Mouse (Mus musculus): ENCODE data around the gene Irak2. TPM values are rescaled to one million over a fixed set of nuclear protein-coding genes. Genes with fewer than 3 reads are reported as not detected.

Gene Irak2
- polyA plus RNA-seq, 1 experiment, result 10.0 TPM

DNA sequence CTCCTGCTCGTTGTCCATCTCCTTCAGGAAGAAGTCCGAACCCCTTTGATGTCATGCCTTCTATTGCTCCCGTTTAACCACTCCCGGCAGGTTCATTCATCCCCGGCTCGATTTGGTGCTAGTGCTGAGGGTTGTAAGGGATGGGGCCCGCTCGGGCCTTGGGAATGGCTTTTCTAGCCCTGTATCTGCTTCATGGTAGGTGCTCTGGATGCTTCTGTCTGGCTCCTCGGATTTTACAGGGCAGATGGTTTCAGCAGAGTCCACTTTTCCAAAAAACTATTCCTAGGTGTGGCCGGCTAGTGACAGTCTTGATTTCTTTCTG lies 33.1 kb upstream of the Irak2 start:
- TF ChIP-seq POLR2A (IDR thresholded peaks at IDR 0.05; ENCODE audit: borderline replicate concordance, control insufficient read depth, low read depth, low read length), result no peak
- no peak for TF ChIP-seq CTCF (IDR thresholded peaks at IDR 0.05; ENCODE audit: control insufficient read depth, insufficient read depth, low read length)
- 2% methylated on average over 10 of the region's 10 CpGs for WGBS
- H3K4me1 ChIP-seq (ENCODE audit: control insufficient read depth, insufficient read depth, low read length), result peaks cover 1% of the 10 kb centered on the region; the same call in 1 of the 2 replicates
- H3K27ac ChIP-seq (ENCODE audit: control insufficient read depth, insufficient read depth, low read depth, low read length, poor library complexity), result peak overlapping the region; percentile 88
- H3K4me3 ChIP-seq (replicated peaks; ENCODE audit: control insufficient read depth, low read depth, low read length), result peak overlapping the region; percentile 87

DNA sequence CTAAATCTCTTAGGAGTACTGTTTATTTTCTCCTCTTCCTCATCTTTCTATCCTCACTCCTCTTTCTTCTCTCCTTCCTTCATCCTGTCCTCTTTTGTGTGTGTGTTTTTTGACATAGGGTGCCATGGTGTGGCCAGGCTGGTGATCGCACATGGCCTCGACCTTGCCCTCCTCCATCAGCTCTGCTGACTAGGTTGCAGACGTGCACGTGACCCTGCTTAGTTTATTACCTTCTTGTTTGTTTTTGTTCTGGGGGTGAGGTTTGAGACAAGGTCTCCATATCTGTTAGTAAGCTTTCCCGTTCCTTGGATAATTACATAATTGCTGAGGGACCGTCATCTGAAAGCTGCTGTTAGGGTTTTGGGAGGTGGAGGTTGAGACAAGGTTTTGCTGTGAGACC lies 29.4 kb upstream of the Irak2 start:
- peaks cover 1% of the 10 kb centered on the region; the same call in 1 of the 2 replicates for H3K4me1 ChIP-seq (ENCODE audit: control insufficient read depth, insufficient read depth, low read length)
- no peak overlapping the region for H3K27ac ChIP-seq (ENCODE audit: control insufficient read depth, insufficient read depth, low read depth, low read length, poor library complexity)
- WGBS, result 92% methylated on average over 6 of the region's 6 CpGs
- no peak overlapping the region for H3K4me3 ChIP-seq (replicated peaks; ENCODE audit: control insufficient read depth, low read depth, low read length)
- TF ChIP-seq CTCF (IDR thresholded peaks at IDR 0.05; ENCODE audit: control insufficient read depth, insufficient read depth, low read length) (no peak), POLR2A (IDR thresholded peaks at IDR 0.05; ENCODE audit: borderline replicate concordance, control insufficient read depth, low read depth, low read length) (no peak)

DNA sequence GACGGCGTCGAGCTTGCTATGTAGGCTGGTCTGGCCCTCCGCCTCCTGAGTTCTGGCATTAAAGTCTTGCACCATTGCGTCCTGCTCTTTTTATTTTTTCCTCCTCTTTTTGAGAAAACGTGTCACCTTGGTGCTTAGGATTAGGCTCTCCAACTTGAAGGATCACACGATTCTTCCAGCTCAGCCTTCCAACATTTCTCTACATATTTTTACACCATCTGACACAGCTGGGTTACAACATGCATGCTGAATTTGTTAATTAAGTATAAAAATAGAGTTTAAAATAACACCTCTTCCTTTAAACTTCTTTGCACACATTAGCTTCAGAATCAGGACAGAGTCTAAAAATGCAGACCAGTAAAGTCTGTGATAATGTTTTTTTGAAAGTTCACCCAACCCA lies 29.0 kb upstream of the Irak2 start:
- Histone ChIP-seq H3K4me3 (replicated peaks; ENCODE audit: control insufficient read depth, low read depth, low read length) (no peak overlapping the region), H3K27ac (ENCODE audit: control insufficient read depth, insufficient read depth, low read depth, low read length, poor library complexity) (no peak overlapping the region), H3K4me1 (ENCODE audit: control insufficient read depth, insufficient read depth, low read length) (peaks cover 1% of the 10 kb centered on the region; the same call in 1 of the 2 replicates)
- TF ChIP-seq CTCF (IDR thresholded peaks at IDR 0.05; ENCODE audit: control insufficient read depth, insufficient read depth, low read length) (no peak), POLR2A (IDR thresholded peaks at IDR 0.05; ENCODE audit: borderline replicate concordance, control insufficient read depth, low read depth, low read length) (no peak)
- WGBS, result 82% methylated on average over 7 of the region's 7 CpGs

DNA sequence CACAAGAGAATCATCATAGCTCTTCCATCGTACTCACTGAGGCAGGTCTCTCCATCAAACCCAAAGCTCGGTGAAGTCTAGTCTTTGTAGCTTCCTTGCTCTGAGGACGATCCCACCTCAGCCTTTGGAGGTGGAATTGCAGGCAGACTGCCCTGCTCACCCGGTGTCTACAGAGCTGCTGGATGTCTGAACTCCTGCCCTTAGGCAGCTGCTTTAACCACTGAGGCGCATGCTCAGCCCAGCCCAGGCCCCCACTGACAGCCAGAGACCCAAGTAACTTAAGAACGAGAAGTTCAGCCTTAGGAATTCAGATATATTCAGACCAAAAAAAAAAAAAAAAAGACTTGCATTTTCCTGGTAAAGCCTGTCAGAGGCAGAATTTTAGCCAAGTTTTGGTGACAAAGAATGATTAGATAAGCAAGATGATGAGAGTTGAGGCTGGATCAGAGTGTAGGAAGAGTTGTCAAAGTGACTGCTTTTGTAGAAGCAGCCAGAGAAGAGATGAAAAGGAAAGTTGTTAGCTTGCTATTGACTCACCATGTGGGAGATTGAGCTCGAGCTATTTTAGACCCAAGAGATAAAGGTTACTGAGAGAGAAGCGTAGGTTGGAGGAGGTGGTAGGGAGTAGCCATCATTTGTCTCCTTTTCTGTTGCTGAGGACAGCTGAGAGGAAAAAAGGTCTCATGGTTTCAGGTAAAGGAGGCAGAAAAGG lies 25.9 kb upstream of the Irak2 start:
- TF ChIP-seq POLR2A (IDR thresholded peaks at IDR 0.05; ENCODE audit: borderline replicate concordance, control insufficient read depth, low read depth, low read length), result no peak
- no peak for TF ChIP-seq CTCF (IDR thresholded peaks at IDR 0.05; ENCODE audit: control insufficient read depth, insufficient read depth, low read length)
- Histone ChIP-seq H3K4me3 (replicated peaks; ENCODE audit: control insufficient read depth, low read depth, low read length) (no peak overlapping the region), H3K27ac (ENCODE audit: control insufficient read depth, insufficient read depth, low read depth, low read length, poor library complexity) (no peak overlapping the region), H3K4me1 (ENCODE audit: control insufficient read depth, insufficient read depth, low read length) (no peaks in the 10 kb centered on the region)
- WGBS, result 84% methylated on average over 8 of the region's 8 CpGs

GRCm38 (mm10) chr6:113614152-113614551 lies 24.1 kb upstream of the Irak2 start:
- Histone ChIP-seq H3K27ac (ENCODE audit: control insufficient read depth, insufficient read depth, low read depth, low read length, poor library complexity) (no peak overlapping the region), H3K4me3 (replicated peaks; ENCODE audit: control insufficient read depth, low read depth, low read length) (no peak overlapping the region), H3K4me1 (ENCODE audit: control insufficient read depth, insufficient read depth, low read length) (no peaks in the 10 kb centered on the region)
- WGBS, result 92% methylated on average over 7 of the region's 7 CpGs
- TF ChIP-seq POLR2A (IDR thresholded peaks at IDR 0.05; ENCODE audit: borderline replicate concordance, control insufficient read depth, low read depth, low read length) (no peak), CTCF (IDR thresholded peaks at IDR 0.05; ENCODE audit: control insufficient read depth, insufficient read depth, low read length) (no peak)

DNA sequence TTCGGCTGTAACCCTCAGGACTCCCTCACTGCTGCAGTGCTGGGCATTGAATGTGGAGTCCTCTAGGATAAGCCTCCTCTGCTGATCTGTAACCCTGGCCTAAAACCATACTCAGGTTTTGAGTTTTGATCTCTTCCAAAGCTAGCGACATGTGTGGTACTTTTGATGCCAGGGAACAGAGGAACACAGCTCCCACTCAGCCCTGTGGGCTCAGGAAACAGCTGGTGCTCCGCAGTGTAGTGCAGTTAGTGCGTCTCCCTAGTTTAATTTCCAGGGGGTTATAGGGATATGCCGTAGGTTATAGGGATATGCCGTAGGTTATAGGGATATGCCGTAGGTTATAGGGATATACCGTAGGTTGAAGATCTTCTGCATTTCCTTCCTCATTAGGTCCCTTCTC lies 23.3 kb upstream of the Irak2 start:
- Histone ChIP-seq H3K4me3 (replicated peaks; ENCODE audit: control insufficient read depth, low read depth, low read length) (no peak overlapping the region), H3K27ac (ENCODE audit: control insufficient read depth, insufficient read depth, low read depth, low read length, poor library complexity) (no peak overlapping the region), H3K4me1 (ENCODE audit: control insufficient read depth, insufficient read depth, low read length) (no peaks in the 10 kb centered on the region)
- 89% methylated on average over 8 of the region's 8 CpGs for WGBS
- TF ChIP-seq POLR2A (IDR thresholded peaks at IDR 0.05; ENCODE audit: borderline replicate concordance, control insufficient read depth, low read depth, low read length), result no peak
- no peak for TF ChIP-seq CTCF (IDR thresholded peaks at IDR 0.05; ENCODE audit: control insufficient read depth, insufficient read depth, low read length)

GRCm38 (mm10) chr6:113615489-113615888 lies 22.8 kb upstream of the Irak2 start:
- 91% methylated on average over 4 of the region's 4 CpGs for WGBS
- H3K4me3 ChIP-seq (replicated peaks; ENCODE audit: control insufficient read depth, low read depth, low read length), result no peak overlapping the region
- no peaks in the 10 kb centered on the region for H3K4me1 ChIP-seq (ENCODE audit: control insufficient read depth, insufficient read depth, low read length)
- no peak overlapping the region for H3K27ac ChIP-seq (ENCODE audit: control insufficient read depth, insufficient read depth, low read depth, low read length, poor library complexity)
- TF ChIP-seq CTCF (IDR thresholded peaks at IDR 0.05; ENCODE audit: control insufficient read depth, insufficient read depth, low read length), result no peak
- TF ChIP-seq POLR2A (IDR thresholded peaks at IDR 0.05; ENCODE audit: borderline replicate concordance, control insufficient read depth, low read depth, low read length), result no peak

DNA sequence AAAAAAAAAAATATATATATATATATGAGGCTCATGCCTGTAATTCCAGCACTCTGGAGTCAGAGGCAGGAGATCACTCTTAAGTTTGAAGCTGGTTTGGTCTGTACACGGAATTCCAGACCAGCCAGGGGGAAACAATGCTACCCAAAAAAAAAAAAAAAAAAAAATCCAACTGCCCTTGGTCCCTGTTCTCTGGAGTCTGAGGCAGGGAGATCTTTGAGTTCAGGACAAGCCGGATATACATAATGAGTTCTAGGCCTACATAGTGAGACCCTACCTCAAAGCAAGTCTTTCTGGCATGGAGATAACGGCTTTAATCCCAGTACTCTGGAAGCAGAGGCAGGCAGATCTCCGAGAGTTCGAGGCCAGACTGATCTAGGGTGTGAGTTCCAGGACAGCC lies 14.9 kb upstream of the Irak2 start:
- TF ChIP-seq POLR2A (IDR thresholded peaks at IDR 0.05; ENCODE audit: borderline replicate concordance, control insufficient read depth, low read depth, low read length), result no peak
- TF ChIP-seq CTCF (IDR thresholded peaks at IDR 0.05; ENCODE audit: control insufficient read depth, insufficient read depth, low read length), result no peak
- WGBS, result 38% methylated on average over 5 of the region's 5 CpGs

More for the DNA sequence above, 14.9 kb upstream of the Irak2 start:
- H3K27ac ChIP-seq (ENCODE audit: control insufficient read depth, insufficient read depth, low read depth, low read length, poor library complexity), result no peak overlapping the region; the same call in 1 of the 2 replicates
- no peaks in the 10 kb centered on the region; the same call in 1 of the 2 replicates for H3K4me1 ChIP-seq (ENCODE audit: control insufficient read depth, insufficient read depth, low read length)
- H3K4me3 ChIP-seq (replicated peaks; ENCODE audit: control insufficient read depth, low read depth, low read length), result peak overlapping the region; percentile 81
